Mouse (Mus musculus) small intestine, adult 2 months (tissue): ENCODE results near the gene Ptprn2.

Experiments used
- CTCF ChIP-seq: fragments of 200-500 bp; IDR thresholded peaks from 2 replicates; pipeline ENCODE4 v1.5.1; 2012; ENCODE audit warnings: low read depth, mild to moderate bottlenecking, control low read depth, inconsistent platforms, low read length, moderate library complexity, mixed read lengths; ENCODE audit not compliant: insufficient replicate concordance, insufficient read length; ENCODE audit errors: extremely low read depth
- POLR2A ChIP-seq: fragments of 200-500 bp; IDR thresholded peaks from 2 replicates; pipeline ENCODE4 v1.6.1; 2012; ENCODE audit warnings: low read depth, mild to moderate bottlenecking, control low read depth, inconsistent platforms, low read length, moderate library complexity

- TF ChIP-seq POLR2A (no peak), CTCF (no peak)
These were observed 598.6 kb downstream of the Ptprn2 start for GRCm38 (mm10) chr12:117083856-117084701.
